Mouse (Mus musculus): ENCODE data around the gene Npvf. TPM values are rescaled to one million over a fixed set of nuclear protein-coding genes. Genes with fewer than 3 reads are reported as not detected.
"Not testable (repeated sequence)": the region's sequence is repeated elsewhere in the genome, so short reads cannot be mapped to it uniquely, and the experiment has no call there.

Gene Npvf
- polyA plus RNA-seq, 1 experiment from 2014 or later: not detected

DNA sequence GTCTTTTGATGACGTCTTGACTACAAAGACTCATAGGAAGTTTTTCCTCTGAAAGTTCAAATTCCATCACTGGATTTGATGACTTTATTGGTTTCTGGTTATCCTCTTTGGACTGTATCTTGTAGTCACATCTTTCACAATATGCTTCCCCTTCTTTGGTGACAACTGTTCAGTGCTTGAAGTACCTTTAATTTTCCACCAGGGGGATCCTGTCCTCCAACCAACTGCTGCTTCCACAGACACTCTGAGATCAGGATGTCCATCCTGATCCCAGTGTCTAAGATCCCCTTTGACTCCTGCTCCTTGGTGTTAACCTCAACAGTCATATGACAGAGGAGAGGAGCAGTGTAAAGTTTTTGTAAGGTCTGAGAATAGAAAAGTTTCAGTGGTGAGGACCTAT, 36.0 kb downstream of the Npvf start:
- 79% methylated on average over 1 of the region's 1 CpGs for WGBS
- not testable (repeated sequence) for H3K9me3 ChIP-seq; H3K36me3 ChIP-seq; H3K4me3 ChIP-seq; H3K4me1 ChIP-seq; ATAC-seq (ENCODE audit: borderline replicate concordance, extremely low read depth, low FRiP score, low TSS enrichment); H3K27me3 ChIP-seq; H3K27ac ChIP-seq; H3K9ac ChIP-seq; H3K4me2 ChIP-seq

DNA sequence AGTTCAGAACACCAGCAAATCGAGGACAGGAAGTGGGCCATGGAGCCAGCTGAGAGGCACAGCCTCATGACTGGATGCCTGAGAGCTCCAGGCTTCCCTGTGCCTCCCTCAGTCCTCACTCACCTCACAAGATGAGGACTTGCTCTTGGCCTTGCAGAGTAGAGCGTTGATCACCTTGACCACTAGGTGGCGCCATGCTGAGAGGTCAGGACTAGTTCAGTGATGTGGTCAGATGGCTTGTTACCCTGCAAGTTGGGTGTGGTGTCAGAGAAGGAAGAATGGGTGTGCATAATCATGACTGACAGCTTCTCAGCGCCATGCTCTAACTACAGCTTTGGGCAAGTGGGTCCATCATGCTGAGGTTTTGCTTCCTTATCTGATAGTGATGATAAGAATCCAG, 52.6 kb downstream of the Npvf start:
- H3K9me3 ChIP-seq: no peaks in the 10 kb centered on the region
- WGBS: 20% methylated on average over 4 of the region's 4 CpGs
- no peak overlapping the region for H3K27ac ChIP-seq
- no peak overlapping the region for H3K4me3 ChIP-seq
- peaks cover 12% of the 10 kb centered on the region for H3K4me1 ChIP-seq
- H3K27me3 ChIP-seq: no peaks in the 10 kb centered on the region
- no peak for ATAC-seq (ENCODE audit: borderline replicate concordance, extremely low read depth, low FRiP score, low TSS enrichment)
- H3K36me3 ChIP-seq: no peaks in the 10 kb centered on the region
- H3K9ac ChIP-seq: no peak overlapping the region
- H3K4me2 ChIP-seq: no peak overlapping the region

Other genes with a start within 250 kb of the Npvf start
- gene Osbpl3, start 198.2 kb downstream of the Npvf start, polyA plus RNA-seq (2015; fragmentation: Nextera tagmentation; extraction: Ambion mirVana): 4.5 and 5.0 TPM in 2 replicates
- gene Cycs, start 87.9 kb downstream of the Npvf start, polyA plus RNA-seq (2015; fragmentation: Nextera tagmentation; extraction: Ambion mirVana): 55.5 and 59.9 TPM in 2 replicates
- gene 4921507P07Rik, start 57.8 kb downstream of the Npvf start, polyA plus RNA-seq (2015; fragmentation: Nextera tagmentation; extraction: Ambion mirVana): 0.40 and 0.41 TPM in 2 replicates